Mouse (Mus musculus) bone marrow, adult 2 months (tissue): ENCODE results near the gene Rint1.

Source experiments
- CTCF ChIP-seq: fragments of 200-500 bp; IDR thresholded peaks from 2 replicates; pipeline ENCODE4 v1.5.1; 2011; ENCODE audit warnings: low read length, control low read depth; ENCODE audit not compliant: control insufficient read depth, insufficient read depth
- POLR2A ChIP-seq: fragments of 200-500 bp; IDR thresholded peaks from 2 replicates; pipeline ENCODE4 v1.6.1; 2011; ENCODE audit warnings: low read depth, mild to moderate bottlenecking, control low read depth, low read length, borderline replicate concordance; ENCODE audit not compliant: control insufficient read depth

GRCm38 (mm10) chr5:23755591-23755990 lies 31.9 kb upstream of the Rint1 start:
- TF ChIP-seq CTCF (no peak), POLR2A (no peak)
